Mouse (Mus musculus) cerebellum, adult 11 months (tissue): ENCODE data around the gene Camk1d.

Experiments used
- DNase-seq: peaks from one replicate; pipeline ENCODE4 v3.0.0; 2022

Gene Camk1d

GRCm38 (mm10) chr2:5656326-5656725 is 58.0 kb downstream of the Camk1d start:
- DNase-seq: no peak

GRCm38 (mm10) chr2:5652071-5652470 is 62.2 kb downstream of the Camk1d start:
- no peak for DNase-seq

GRCm38 (mm10) chr2:5651285-5651870 is 62.9 kb downstream of the Camk1d start:
- no peak for DNase-seq

GRCm38 (mm10) chr2:5649226-5649625 is 65.1 kb downstream of the Camk1d start:
- DNase-seq: no peak

- no peak for DNase-seq
These were observed 65.6 kb downstream of the Camk1d start for GRCm38 (mm10) chr2:5648764-5649163.

GRCm38 (mm10) chr2:5646322-5646721 is 68.0 kb downstream of the Camk1d start:
- DNase-seq: no peak

- no peak for DNase-seq
These were observed 68.7 kb downstream of the Camk1d start for GRCm38 (mm10) chr2:5645584-5645983.

GRCm38 (mm10) chr2:5643937-5644336 is 70.4 kb downstream of the Camk1d start:
- no peak for DNase-seq

GRCm38 (mm10) chr2:5643226-5643625 is 71.1 kb downstream of the Camk1d start:
- DNase-seq: no peak

- no peak for DNase-seq
These were observed 71.7 kb downstream of the Camk1d start for GRCm38 (mm10) chr2:5642624-5643023.

- no peak for DNase-seq
These were observed 72.6 kb downstream of the Camk1d start for GRCm38 (mm10) chr2:5641678-5642077.

- DNase-seq: no peak
These were observed 73.7 kb downstream of the Camk1d start for GRCm38 (mm10) chr2:5640586-5640985.

GRCm38 (mm10) chr2:5636801-5637742 is 77.2 kb downstream of the Camk1d start:
- DNase-seq: peak; percentile 25

GRCm38 (mm10) chr2:5632355-5632684 is 82.0 kb downstream of the Camk1d start:
- no peak for DNase-seq

- no peak for DNase-seq
These were observed 82.5 kb downstream of the Camk1d start for GRCm38 (mm10) chr2:5631676-5632354.

- DNase-seq: no peak
These were observed 83.6 kb downstream of the Camk1d start for GRCm38 (mm10) chr2:5630710-5631109.

GRCm38 (mm10) chr2:5624379-5624778 is 89.9 kb downstream of the Camk1d start:
- DNase-seq: no peak

GRCm38 (mm10) chr2:5618361-5618896 is 95.9 kb downstream of the Camk1d start:
- DNase-seq: no peak

GRCm38 (mm10) chr2:5614896-5615295 is 99.4 kb downstream of the Camk1d start:
- no peak for DNase-seq

GRCm38 (mm10) chr2:5614308-5614705 is 100.0 kb downstream of the Camk1d start:
- DNase-seq: no peak

- no peak for DNase-seq
These were observed 100.5 kb downstream of the Camk1d start for GRCm38 (mm10) chr2:5613651-5614307.

- no peak for DNase-seq
These were observed 102.7 kb downstream of the Camk1d start for GRCm38 (mm10) chr2:5611601-5612000.

- no peak for DNase-seq
These were observed 103.8 kb downstream of the Camk1d start for GRCm38 (mm10) chr2:5610521-5610920.
